Mouse (Mus musculus): ENCODE measurements around the gene Pdgfra. TPM values are rescaled to one million over a fixed set of nuclear protein-coding genes. Genes with fewer than 3 reads are reported as not detected.

Gene Pdgfra
- polyA plus RNA-seq (2017; shearing (Covaris generic)): under 1 TPM; 0.06 to 0.24 TPM

GRCm38 (mm10) chr5:75152021-75152425, at the start of gene Pdgfra:
Pdgfra (plus strand) TSS chr5:75152292.

Other genes starting within 250 kb of the Pdgfra start
- gene Chic2, start 107.5 kb upstream of the Pdgfra start, polyA plus RNA-seq (2017; shearing (Covaris generic)): 100 to 1,000 TPM; 116 to 130 TPM
- not detected for gene Gsx2, start 76.7 kb upstream of the Pdgfra start, polyA plus RNA-seq (2017; shearing (Covaris generic))